Mouse (Mus musculus) layer of hippocampus, adult 18-20 months (tissue): ENCODE measurements around the gene Map9. TPM values are rescaled to one million over a fixed set of nuclear protein-coding genes. Genes with fewer than 3 reads are reported as not detected.
A peak's percentile ranks its signal among the peaks of the same experiment; 100 is the strongest.
"Not testable (repeated sequence)": the region's sequence is repeated elsewhere in the genome, so short reads cannot be mapped to it uniquely, and the experiment has no call there.

ENCODE experiments used
- DNase-seq, 2 experiments: peaks; one replicate each; pipeline ENCODE4 v3.0.0; 2022; ENCODE audit warnings: low spot score in 2 of 2
- long read RNA-seq: library from polyadenylated mRNA; stranded (forward); transcript quantifications from one replicate; pipeline ENCODE4 v2.0.0, GENCODE M21; 2021
- total RNA-seq, 2 experiments: library from RNA; stranded (reverse); gene quantifications; 2 replicates each; pipeline ENCODE4 v1.2.3; 2021

The Map9 gene
- 10 to 100 TPM; 75.9 to 80.5 TPM for total RNA-seq
- long read RNA-seq, full-length matches to known transcripts, result 16 of 47 reads
- long read RNA-seq, partial matches to known transcripts, result 15 of 47 reads
- long read RNA-seq, other reads (novel, unspliced or antisense), result 16 of 47 reads

- peak; percentile 99 for DNase-seq
Observed at GRCm38 (mm10) chr3:82357797-82358524, at the start of gene Map9. TSS of gene Map9 (plus strand) at chr3:82358044.

GRCm38 (mm10) chr3:82315728-82316127 is 42.1 kb upstream of the Map9 start:
- no peak for DNase-seq

GRCm38 (mm10) chr3:82326736-82327135 is 31.1 kb upstream of the Map9 start:
- DNase-seq, result not testable (repeated sequence)

- DNase-seq, result no peak
Observed at GRCm38 (mm10) chr3:82332067-82332466, 25.8 kb upstream of the Map9 start.

GRCm38 (mm10) chr3:82332536-82332935 is 25.3 kb upstream of the Map9 start:
- DNase-seq, result no peak

GRCm38 (mm10) chr3:82333128-82333969 is 24.5 kb upstream of the Map9 start:
- DNase-seq, result peak in 1 of 2 experiments; percentile 76

GRCm38 (mm10) chr3:82340111-82340510 is 17.7 kb upstream of the Map9 start:
- DNase-seq, result no peak

DNA sequence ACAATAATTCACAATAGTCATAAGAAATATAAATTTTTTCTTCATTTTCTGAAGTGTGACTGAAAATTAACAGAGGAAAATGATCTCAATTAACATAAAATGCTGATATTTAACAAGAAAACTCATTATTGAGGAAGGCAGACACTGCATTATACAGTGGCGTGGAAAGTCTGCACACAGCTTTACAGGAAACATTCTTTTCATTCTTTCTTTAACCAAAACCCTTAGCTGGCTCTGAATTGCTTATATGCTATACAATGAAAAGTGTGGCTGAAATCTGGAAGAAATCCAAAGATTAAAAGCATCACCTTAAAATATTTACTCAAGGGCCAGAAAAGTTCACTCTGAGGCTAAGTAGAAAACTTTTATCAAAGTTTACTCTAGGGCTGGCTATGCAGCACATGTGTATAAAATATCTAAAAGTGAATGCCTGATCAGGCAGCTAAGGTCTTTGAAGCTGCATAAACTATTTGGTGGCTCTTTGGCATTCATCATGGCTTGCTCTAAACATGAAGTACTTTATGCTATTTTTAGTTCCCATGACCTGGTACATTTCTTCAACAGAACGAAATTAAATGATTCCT is 9.5 kb upstream of the Map9 start:
- no peak for DNase-seq

DNA sequence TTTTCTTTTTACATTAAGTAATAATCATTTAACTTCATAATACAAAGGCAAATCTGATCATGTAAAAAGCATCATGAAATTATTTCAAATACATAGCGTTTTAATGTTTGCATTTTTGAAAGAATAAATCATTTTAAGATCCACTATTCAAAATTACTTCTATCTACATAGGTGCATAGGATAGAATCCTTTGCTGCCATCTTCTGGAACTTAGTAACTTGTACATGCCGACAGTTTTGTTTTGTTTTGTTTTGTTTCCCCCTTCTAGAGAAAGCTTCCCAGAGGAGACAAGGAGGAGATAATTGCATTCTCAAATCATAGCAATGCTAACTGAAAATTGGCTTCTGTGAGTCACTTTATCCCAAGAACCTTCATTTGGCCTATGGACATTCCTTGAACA is 7.5 kb upstream of the Map9 start:
- no peak for DNase-seq

DNA sequence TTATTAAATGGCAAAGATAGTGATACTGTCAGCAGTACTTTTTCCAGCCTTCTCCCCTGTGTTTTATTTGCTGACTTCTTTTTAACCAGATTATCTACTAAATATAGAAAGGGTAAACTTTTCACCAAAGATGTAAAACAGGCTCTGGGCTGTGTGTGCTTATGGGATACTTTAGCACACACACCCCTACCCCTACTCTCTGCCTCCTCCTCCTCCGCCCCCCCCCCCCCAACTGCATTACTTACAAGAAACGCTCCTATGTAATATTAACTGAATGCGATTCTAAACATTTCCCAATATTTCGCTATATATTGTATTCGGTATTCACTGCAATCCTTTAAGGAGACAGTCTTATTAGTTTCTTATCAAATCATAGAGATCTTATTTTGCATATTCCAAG is 504 bp upstream of the Map9 start:
- DNase-seq, result no peak

- DNase-seq, result no peak
Observed at GRCm38 (mm10) chr3:82359036-82359435, 1.2 kb downstream of the Map9 start.

GRCm38 (mm10) chr3:82362452-82362851 is 4.6 kb downstream of the Map9 start:
- no peak for DNase-seq

DNA sequence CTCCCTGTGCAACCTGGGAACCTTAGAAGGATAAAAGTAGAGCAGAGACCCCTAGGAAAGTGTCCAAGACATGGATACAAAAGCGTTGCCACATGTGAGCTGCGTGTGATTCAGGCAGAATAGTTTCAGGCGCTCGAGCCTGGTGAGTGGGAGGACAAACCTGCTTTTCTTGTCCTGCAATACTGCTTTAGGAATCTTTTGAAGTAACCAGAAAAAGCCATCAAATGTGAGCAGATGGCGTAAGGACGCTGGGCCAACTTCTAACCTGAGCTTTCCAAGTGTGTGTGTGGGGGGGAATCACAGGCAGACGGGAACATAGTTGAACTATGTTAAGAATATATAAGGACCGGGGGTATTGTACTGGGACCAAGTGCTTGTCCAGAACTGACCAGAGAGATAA is 6.7 kb downstream of the Map9 start:
- DNase-seq, result peak; percentile 35 to 54

DNA sequence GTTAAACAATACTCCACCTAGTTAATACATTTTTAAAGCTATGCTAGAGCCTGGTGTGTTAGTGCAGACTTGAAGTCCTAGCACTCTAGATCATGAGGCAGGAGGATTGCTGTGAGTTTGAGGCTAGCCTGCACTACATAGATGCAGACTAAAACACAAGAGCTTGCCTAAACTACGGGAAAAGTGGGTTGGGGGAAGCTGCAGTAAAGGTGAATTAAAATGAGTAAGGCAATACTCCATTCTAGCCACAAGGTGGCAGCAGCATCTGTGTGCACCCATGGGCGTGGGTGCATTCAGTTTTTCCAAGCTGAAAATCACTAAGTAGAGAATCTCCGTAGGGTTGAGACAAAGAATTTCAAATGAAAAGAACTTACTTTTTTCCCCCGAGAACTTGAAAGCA is 7.1 kb downstream of the Map9 start:
- peak in 1 of 2 experiments; percentile 48 for DNase-seq

GRCm38 (mm10) chr3:82369063-82369860 is 11.4 kb downstream of the Map9 start:
- DNase-seq, result peak in 1 of 2 experiments; percentile 35

DNA sequence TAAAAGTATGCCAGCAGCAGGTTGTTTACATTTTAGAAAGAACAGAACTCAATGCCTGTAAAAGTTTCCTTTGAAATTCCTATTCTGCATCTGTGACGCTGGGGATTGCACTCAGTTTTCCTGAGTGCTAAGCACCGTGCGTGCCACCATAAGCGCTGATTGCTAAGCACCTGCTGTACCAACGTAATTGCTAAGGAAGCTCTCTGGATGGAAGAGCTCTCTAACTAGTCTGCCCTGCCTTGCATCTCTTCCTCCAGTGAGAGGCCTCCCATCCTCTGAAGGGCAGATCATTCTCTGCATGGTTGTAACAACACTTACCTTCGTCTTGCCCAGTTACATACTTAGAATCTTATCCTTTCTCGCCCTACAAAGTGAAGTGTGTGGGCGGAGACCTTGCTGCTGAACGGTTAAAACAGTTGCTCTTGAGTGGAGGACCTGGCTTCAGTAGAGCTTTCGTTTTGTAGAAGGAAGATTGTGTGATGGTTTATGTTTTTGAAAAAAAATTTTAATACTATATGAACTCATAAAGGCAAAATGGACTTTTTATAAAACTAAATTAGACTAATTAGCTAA is 12.7 kb downstream of the Map9 start:
- DNase-seq, result no peak

GRCm38 (mm10) chr3:82376965-82377364 is 19.1 kb downstream of the Map9 start:
- no peak for DNase-seq

DNA sequence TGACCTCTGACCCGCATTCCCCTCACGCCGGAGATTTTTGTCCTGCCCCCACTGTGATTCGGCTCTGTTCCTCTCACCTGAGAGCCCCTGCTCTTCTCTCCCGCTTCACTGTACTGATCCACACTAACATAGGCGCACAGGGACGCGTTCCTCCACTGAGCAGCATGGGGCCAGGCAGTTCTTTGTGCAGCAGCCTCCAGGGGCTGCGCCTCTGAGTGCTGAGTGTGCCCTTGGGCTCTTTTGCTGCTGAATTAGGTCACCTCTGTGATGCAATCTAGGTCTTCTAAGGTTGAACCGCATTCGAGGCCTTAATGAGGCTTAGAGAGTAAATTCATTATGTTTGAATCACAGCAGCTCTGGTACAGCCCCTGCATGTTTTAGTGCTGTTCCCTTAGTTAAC is 24.5 kb downstream of the Map9 start:
- no peak for DNase-seq

DNA sequence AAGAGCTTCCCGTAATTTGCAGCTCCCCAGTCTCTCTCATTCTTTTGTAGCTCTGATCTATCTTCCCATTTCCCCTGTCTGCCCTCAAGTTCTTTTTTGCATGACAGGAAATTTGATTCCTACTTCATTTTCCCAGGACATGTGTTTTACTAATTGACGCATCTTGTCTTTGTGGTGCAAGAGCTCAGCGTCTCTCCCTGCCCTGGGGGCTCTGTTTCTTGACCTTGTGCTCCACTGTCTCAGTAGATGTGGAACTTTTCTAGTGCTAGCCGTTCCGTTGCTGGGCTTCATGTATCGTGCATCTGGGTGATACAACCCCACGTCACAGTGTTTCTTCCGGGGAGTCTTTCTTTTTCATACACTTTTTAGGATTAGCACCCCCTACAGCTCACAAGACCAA is 27.2 kb downstream of the Map9 start:
- DNase-seq, result no peak

- DNase-seq, result no peak
Observed at GRCm38 (mm10) chr3:82405830-82406229, 48.0 kb downstream of the Map9 start.

GRCm38 (mm10) chr3:82406336-82406735 is 48.5 kb downstream of the Map9 start:
- peak; percentile 74 to 90 for DNase-seq
